Comparison of ENCODE assay signal across 13 mouse cellular contexts in the genomic region with DNA sequence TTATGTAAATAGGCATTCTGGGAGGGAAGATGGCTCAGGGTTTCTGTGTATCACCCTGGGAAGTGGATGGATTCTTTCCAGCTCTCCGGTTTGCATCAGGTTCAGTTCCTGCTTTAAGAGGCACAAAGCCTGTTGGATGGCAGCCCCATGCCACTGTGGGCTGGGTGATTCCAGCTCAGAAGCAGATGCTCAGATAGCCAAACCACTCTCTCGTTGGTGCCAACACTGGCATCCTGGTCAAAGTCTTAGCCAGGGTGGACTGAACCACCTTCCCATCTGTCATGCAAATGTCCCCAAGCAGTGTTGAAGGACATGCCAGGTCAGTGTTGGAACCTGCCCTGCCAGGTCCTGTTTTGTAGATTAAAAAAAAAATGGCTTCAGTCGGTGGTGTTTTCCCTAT. TPM values are rescaled to one million over a fixed set of nuclear protein-coding genes. Genes with fewer than 3 reads are reported as not detected.
A peak's percentile ranks its signal among the peaks of the same experiment; 100 is the strongest.
DNase-seq lines count a peak whose midpoint lies in the region; ATAC-seq lines count a peak whose summit lies in the region.
"Had no signal": no experiment of that assay in that cellular context is flagged by ENCODE, and none has a peak within 500 bp of the region (broad histone marks: within the 10 kb centered on the region; RNA-seq: fewer than 3 reads in every experiment).

No protein-coding gene starts in this region.

- intact Hi-C loops in heart, postnatal 10 days (cut with DNase I) = no loop called here
- intact Hi-C loops in heart, postnatal 36 days (cut with DNase I) = no loop called here

- no peaks in the 10 kb centered on the region for H3K36me3 ChIP-seq in midbrain, embryonic 14.5 days (ENCODE audit: control insufficient read depth, insufficient read depth, low read length)
- no peaks in the 10 kb centered on the region for H3K36me3 ChIP-seq in midbrain, embryonic 10.5 days
- H3K36me3 ChIP-seq: forebrain, embryonic 12.5 days; G1E; limb, embryonic 12.5 days; neural tube, embryonic 15.5 days had no signal

- no peak for ATAC-seq in midbrain, embryonic 14.5 days (ENCODE audit: low FRiP score, low TSS enrichment)

- no peak overlapping the region for H3K4me2 ChIP-seq in midbrain, embryonic 14.5 days (ENCODE audit: low read length)
- H3K4me2 ChIP-seq: forebrain, embryonic 12.5 days; limb, embryonic 12.5 days had no signal

- 77% methylated on average over 3 of the region's 3 CpGs for WGBS in midbrain, embryonic 14.5 days
- 73% methylated on average over 3 of the region's 3 CpGs for WGBS in midbrain, embryonic 10.5 days

- H3K9ac ChIP-seq in midbrain, embryonic 14.5 days (replicated peaks; ENCODE audit: low read length) = no peak overlapping the region
- H3K9ac ChIP-seq: forebrain, embryonic 12.5 days; heart, embryonic 12.5 days; limb, embryonic 12.5 days; neural tube, embryonic 15.5 days had no signal

- DNase-seq in heart, postnatal 10 days = peak; percentile 11 to 13
- no peak for DNase-seq in heart, postnatal 36 days
- DNase-seq in midbrain, embryonic 14.5 days = peak; percentile 25
- no peak for DNase-seq in midbrain, embryonic 10.5 days (ENCODE audit: low spot score)
- DNase-seq in cerebellum, adult 8-10 months = peak; percentile 77
- DNase-seq in kidney, postnatal 36 days = peak; percentile 8
- no peak for DNase-seq in gastrocnemius, adult 8-10 months (ENCODE audit: low spot score in 2 of 2)
- DNase-seq in urinary bladder, postnatal 14 days (ENCODE audit: low spot score) = no peak

- no peak overlapping the region for H3K27ac ChIP-seq in midbrain, embryonic 14.5 days (replicated peaks; ENCODE audit: low read depth, low read length)
- H3K27ac ChIP-seq in midbrain, embryonic 10.5 days (replicated peaks) = no peak overlapping the region
- H3K27ac ChIP-seq: forebrain, embryonic 12.5 days; limb, embryonic 12.5 days; neural tube, embryonic 15.5 days had no signal

- no peak overlapping the region for H3K4me3 ChIP-seq in midbrain, embryonic 14.5 days (replicated peaks; ENCODE audit: low read depth, low read length)
- H3K4me3 ChIP-seq in midbrain, embryonic 10.5 days = no peak overlapping the region
- H3K4me3 ChIP-seq: forebrain, embryonic 12.5 days; heart, embryonic 12.5 days; limb, embryonic 12.5 days; neural tube, embryonic 15.5 days had no signal

- no peaks in the 10 kb centered on the region for H3K9me3 ChIP-seq in midbrain, embryonic 14.5 days (ENCODE audit: control insufficient read depth, low read length)
- no peaks in the 10 kb centered on the region for H3K9me3 ChIP-seq in midbrain, embryonic 10.5 days (replicated peaks)
- H3K9me3 ChIP-seq: forebrain, embryonic 12.5 days; heart, embryonic 12.5 days; limb, embryonic 12.5 days; neural tube, embryonic 15.5 days had no signal

- no peaks in the 10 kb centered on the region for H3K27me3 ChIP-seq in midbrain, embryonic 14.5 days (ENCODE audit: control insufficient read depth, insufficient read depth, low read length)
- no peaks in the 10 kb centered on the region for H3K27me3 ChIP-seq in midbrain, embryonic 10.5 days (ENCODE audit: low read depth, poor library complexity, severe bottlenecking)
- H3K27me3 ChIP-seq: forebrain, embryonic 12.5 days; heart, embryonic 12.5 days; neural tube, embryonic 15.5 days had no signal

- H3K4me1 ChIP-seq in midbrain, embryonic 14.5 days (ENCODE audit: control insufficient read depth, insufficient read depth, low read length) = no peaks in the 10 kb centered on the region
- H3K4me1 ChIP-seq in midbrain, embryonic 10.5 days = peaks cover 6% of the 10 kb centered on the region
- H3K4me1 ChIP-seq: limb, embryonic 12.5 days had no signal

RNA-seq across cellular contexts. Expression of gene Fgf9, which starts 42.0 kb away (rescaled TPM):
- total RNA-seq in heart, postnatal 10 days (2021) = 10 to 100 TPM in 1 of 2 experiments, 1 to 10 TPM in 1; 5.2 to 11.0 TPM
- total RNA-seq in heart, postnatal 36 days (2021) = 10 to 100 TPM in 1 of 2 experiments, 1 to 10 TPM in 1; 8.4 to 12.1 TPM
- polyA plus RNA-seq in midbrain, embryonic 14.5 days (2014; fragmentation: Nextera tagmentation; extraction: Ambion mirVana) = 13.5 and 19.7 TPM in 2 replicates
- 0.70 and 1.8 TPM in 2 replicates for polyA plus RNA-seq in midbrain, embryonic 10.5 days (2016; fragmentation: Nextera tagmentation; extraction: Ambion mirVana)
- total RNA-seq in gastrocnemius, adult 8-10 months (2022) = 1 to 10 TPM; 1.5 to 1.9 (median 1.8) TPM
- polyA plus RNA-seq: G1E had no signal

Comparison
In these comparisons a context has a peak if more than half of its experiments do, and no peak if none do; other contexts are left out.
1. DNase-seq: peak in heart, postnatal 10 days (2 of 2), midbrain, embryonic 14.5 days (single experiment), cerebellum, adult 8-10 months (single experiment) and kidney, postnatal 36 days (2 of 2); none in heart, postnatal 36 days (0 of 2), midbrain, embryonic 10.5 days (single experiment), gastrocnemius, adult 8-10 months (0 of 2) and urinary bladder, postnatal 14 days (single experiment).